Mouse (Mus musculus) testis, adult 2 months (tissue): ENCODE measurements at regions not wholly inside any gene's neighbourhood (a gene's known extent, or its start where the extent isn't known, plus 50 kb on each side); places are given as distances from the start of the nearest gene placed in this dataset.

Source experiments
- CTCF ChIP-seq: fragments of 200-500 bp; IDR thresholded peaks from 2 replicates; pipeline ENCODE4 v1.5.1; 2012; ENCODE audit warnings: low read depth, mild to moderate bottlenecking, inconsistent platforms, low read length, moderate library complexity; ENCODE audit not compliant: control insufficient read depth, insufficient read depth, insufficient replicate concordance
- POLR2A ChIP-seq: fragments of 200-500 bp; IDR thresholded peaks from 2 replicates; pipeline ENCODE4 v1.6.1; 2012; ENCODE audit warnings: low read depth, mild to moderate bottlenecking, inconsistent platforms, low read length, moderate library complexity; ENCODE audit not compliant: control insufficient read depth

GRCm38 (mm10) chr6:117544276-117545196, 296.4 kb upstream of the Zfp637 start:
- no peak for TF ChIP-seq CTCF
- no peak for TF ChIP-seq POLR2A
